Mouse (Mus musculus) adrenal gland, adult (tissue): ENCODE results near the gene Cd33.
A peak's percentile ranks its signal among the peaks of the same experiment; 100 is the strongest.

Source experiments
- DNase-seq, 2 experiments: peaks; one replicate each; pipeline ENCODE4 v3.0.0; 2022 to 2023; ENCODE audit warnings: low spot score in 1 of 2; ENCODE audit not compliant: inconsistent age in 2 of 2

Cd33 gene

DNA sequence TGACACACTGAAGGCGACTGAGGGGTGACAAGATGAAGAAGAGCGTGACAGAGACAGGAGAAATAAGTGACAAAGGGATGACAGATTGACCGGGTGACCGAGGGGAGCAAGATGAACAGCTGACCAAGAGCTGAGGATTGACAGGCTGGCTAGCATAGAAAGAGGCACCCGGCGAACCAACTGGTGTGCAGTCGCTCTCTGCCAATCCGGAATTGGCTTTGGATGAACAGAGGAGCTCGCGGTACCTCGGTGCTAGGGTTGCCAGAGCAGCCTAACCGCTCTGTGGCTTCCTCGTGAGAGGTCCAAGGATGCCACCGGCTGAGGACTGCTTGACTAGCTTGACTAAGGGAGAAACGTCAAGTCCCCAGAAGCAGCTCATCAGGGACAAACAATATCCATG, 25.9 kb downstream of the Cd33 start:
- DNase-seq: no peak

DNA sequence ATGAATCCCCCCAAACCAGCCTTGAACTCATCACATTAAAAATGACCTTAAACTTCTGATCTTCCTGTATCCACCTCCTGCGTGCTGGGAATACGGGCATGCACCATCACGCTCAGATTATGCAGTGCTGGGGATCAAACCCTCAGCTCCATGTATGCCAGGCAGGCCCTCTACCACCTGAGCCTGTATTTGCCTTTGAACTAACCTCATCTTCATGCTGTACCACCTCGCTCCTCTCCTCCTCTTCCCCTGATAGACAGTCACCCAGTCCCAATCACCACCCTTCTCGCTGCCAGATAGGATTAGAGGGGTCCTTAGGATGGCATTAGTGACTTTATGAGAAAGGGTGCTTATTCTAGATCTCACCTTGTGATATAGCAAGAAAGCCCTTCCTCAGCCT, 29.2 kb downstream of the Cd33 start:
- no peak for DNase-seq

DNA sequence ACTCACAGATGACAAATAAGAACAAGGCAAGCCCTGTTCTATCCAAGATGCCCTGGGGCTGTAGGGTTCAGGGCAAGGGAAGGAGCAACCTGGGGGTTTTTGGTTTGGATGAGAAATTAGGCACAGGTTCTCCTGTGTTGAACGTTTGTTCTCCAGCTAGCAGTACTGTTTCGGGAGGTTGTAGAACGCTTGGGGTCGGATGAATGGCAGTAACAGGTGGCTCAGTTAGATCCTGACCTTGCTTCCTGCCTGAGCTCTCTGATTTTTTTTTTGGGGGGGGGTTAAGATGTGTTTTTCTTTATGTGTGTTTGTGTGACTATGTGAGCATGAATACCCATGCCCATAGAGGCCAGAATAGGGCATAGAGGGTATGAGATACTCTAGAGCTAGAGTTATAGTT, 31.7 kb downstream of the Cd33 start:
- DNase-seq: no peak

DNA sequence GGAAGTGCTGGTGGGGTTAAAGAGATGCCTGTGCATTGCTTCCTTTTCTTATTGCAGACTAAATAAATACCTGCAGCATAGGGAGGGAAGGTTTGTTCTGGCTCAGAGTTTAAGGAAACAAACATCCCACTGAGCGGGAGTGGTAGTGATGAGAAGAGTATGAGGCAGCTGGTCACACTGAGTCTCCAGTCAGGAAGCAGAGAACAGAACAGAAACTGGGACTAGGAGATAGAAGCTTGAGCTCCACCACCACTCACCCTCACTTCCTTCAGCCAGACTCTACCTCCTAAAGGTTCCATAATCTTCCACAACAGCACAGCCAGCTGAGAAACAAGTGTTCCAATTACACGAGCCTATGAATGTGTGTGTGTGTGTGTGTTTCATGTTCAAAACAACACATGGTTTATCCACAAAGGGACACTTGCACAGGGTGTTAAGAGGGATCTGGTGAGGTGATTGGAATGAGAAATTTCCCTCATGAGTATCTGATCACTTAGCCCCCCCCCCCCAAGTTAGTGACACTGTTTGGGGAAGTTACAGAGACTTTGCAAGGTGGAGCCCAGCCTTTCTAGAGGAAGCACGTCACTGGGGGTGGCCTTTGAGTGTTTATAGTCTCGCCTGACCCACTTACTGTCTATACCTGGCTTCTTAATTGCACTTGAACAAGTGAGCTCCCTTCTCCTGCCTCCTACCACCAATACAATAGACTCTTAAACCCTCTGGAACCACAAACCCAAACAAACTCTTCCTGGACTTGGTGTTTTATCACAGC, 32.3 kb downstream of the Cd33 start:
- no peak for DNase-seq

DNA sequence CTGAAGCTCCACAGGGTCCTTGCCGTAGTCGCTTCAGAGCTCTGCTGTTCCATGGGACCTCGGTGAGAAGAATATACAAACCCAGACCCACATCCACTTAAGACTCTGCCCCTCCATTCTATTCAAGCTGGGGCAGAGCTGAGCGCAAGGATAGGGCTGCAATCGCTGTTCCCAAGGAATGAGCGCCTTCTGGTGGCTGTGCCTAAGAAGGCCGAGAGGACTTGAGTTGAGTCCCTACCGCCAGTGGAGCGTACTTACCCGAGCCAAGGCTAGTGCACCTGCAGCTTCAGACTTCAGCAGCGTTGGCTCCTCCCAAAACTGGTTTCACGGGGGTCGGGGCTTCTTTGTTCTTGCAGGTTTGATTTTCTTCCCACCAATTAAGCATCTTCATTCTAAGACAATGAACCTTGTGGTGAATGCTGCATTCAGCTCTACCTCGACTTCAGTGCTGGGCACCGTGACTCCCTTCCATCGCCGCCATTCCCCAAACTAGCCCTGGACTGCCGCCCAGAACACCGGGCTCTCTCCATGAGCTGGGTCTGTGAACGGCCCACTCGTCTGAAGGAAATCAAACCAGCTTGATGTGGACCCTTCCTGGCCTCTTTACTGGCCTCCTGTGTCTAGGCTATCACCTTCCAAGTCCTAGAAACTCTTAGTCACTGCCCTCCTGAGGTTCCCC, 48.7 kb downstream of the Cd33 start:
- DNase-seq: peak; percentile 53 to 77

DNA sequence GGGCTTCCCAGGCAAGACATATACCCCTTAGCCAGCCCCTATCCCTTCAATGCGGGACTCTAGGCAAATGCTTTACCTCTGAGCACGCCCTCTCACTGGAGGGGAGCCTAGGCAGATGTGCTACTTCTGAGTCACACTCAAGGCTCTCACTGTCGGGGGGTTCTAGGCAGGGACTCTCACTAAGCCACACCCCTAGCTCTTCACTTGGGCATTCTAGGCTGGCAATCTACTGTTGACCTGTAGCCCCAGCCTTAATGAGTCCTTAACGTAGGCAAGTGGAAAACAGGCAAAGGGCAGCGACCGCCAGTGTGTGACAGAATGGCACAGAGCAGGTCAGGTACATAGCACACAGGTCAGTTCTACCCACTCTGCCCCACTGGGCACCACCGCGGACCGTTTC, 53.4 kb downstream of the Cd33 start:
- DNase-seq: no peak

DNA sequence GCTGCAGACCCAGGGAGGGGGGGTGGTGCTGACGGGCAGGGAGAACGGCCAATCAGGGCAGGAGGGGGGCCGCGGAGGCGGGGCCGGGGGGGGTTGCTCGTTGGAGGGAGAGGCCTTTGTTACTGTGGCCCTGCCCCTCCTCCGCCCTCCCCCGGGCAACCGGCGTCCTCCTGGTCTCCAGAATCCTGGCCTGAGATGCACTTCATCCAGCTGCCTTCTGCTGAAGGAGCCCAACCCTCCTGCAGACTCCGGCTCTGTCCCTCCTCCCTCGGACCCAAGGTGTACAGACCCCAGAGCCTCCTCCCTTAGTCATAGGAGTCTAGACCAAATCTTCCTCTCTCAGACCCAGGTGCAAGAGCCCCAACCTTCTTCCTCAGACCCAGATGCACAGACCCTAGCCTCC, 54.0 kb downstream of the Cd33 start:
- peak; percentile 53 to 61 for DNase-seq

DNA sequence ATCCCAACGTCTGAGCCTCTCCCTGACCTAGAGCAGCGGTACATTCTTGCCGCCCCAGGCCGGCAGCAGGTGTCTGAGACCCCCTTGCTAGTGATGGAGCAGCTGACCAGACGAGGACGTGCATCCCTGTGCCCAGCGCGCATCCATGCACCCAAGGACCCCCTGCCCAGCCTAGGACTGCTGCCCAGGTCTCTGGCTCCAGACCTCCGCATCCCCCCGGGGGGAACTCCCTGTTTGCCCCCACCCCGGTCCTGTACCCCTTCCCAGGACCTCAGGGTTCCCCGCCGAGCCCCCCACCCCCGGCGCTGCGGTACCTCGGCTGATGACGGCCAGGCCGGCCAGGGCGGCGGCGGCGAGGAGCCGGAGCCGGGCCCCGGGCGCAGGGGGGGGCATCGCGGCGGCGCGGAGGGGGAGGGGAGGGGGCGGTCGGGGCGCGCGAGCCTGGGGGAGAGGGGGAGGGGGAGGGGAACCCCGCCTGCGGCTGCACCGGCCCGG, 54.5 kb downstream of the Cd33 start, which contains the start of gene Iglon5:
TSS of gene Iglon5 (minus strand) at position 445 of the 495 bp plus-strand sequence.
- DNase-seq: peak in 1 of 2 experiments; percentile 27

DNA sequence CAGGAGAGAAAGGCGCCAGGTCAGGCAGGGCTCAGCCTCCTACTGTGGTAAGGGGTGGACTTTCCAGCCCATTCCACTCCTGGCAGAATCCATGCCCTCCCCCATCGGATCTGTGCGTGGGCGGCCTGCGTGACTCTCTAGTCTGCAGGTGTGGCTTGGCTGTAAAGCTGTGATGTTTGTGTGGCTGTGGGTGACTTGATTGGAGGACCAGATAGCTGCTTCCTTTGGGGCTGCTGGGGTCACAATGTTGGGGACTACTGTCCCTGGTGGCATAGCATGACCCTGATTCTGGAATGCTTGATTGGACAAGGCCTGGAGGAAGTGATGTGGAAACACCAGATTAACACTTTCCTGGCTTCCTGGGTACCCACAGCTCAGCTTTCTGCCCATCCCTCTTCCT, 55.6 kb downstream of the Cd33 start:
- DNase-seq: no peak

DNA sequence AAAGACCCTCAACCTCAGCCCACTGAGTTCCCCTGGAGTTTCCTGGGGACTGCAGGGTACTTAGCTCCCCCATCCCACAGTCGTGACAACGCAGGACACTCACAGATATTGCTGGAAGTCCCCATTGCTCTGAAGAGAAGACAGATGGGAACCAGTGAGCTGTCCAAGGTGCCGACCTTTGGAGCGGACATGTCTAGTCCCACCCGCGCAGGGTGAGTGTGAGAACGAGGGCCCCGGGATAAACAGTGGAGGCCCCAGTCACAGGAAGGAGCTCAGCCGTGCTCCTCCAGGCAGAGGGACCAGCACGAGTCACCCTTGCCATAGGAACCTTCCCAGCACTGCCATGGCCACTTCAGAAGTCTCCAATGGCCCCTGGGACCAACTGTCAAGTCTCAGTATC, 61.0 kb downstream of the Cd33 start:
- peak in 1 of 2 experiments; percentile 42 for DNase-seq

DNA sequence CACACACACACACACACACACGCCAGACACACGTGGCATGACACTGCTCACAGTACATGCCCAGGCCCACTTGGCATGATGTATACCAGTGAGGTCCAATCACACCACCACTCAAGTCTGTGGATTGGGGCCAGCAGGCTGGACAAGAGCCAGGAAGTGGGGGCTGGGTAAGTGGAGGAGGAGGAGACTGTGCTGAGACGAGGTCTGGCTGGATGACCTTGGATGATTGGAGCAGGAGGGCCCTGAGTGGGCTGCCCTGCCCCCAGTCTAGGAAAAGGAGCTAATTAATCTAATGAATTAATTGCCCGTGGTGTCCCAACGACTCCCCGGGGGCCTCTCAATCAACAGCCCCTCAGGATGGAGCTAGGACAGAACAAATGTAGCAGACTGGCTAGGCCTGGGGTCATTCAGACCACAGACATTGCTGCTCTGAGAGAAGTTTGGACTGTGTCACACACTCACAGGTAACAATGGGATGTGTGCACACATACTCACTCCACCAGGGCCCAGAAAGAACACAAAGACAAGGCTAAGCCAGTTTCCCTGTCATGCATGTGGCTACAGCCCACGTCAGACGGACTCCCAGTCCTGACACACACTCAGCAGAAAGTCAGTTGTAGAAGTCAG, 62.0 kb downstream of the Cd33 start:
- peak in 1 of 2 experiments; percentile 56 for DNase-seq

DNA sequence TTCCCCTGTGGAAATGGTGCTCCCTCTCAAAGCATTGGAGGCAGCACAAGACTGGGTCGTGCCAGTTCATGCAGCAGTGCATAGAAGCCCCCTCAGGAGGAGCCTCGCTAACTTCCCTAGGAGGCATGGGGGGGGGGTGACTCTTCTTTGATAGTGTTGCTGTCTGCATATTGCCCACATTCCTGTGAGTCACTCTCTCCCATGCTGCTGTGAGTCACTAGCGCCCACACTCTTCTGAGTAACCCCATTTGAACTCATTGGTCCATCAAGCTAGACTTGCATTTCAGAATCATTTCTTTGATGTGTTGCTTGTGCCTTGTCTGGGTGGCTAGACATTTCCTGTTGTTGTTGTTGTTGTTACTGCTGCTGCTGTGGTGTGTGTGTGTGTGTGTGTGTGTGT, 63.0 kb downstream of the Cd33 start:
- DNase-seq: peak in 1 of 2 experiments; percentile 66

DNA sequence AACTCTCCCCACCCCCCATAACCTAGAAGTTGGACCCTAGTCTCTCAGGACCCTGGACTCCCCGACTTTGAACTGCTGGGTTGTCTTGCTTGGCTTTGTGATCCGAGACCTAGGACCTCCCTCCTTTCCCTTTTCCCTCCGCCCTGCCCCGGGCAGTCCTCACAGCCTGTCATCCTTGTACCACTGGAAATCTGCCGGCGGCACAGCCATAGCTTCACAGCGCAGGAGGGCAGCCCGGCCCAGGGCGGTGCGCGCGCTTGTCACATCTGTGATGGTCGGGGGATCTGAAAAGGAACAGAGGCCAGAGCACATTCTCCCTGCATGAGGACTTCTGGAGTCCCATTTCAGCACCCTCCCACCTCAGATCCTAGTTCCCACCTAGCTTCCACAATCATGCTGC, 67.9 kb downstream of the Cd33 start:
- no peak for DNase-seq

DNA sequence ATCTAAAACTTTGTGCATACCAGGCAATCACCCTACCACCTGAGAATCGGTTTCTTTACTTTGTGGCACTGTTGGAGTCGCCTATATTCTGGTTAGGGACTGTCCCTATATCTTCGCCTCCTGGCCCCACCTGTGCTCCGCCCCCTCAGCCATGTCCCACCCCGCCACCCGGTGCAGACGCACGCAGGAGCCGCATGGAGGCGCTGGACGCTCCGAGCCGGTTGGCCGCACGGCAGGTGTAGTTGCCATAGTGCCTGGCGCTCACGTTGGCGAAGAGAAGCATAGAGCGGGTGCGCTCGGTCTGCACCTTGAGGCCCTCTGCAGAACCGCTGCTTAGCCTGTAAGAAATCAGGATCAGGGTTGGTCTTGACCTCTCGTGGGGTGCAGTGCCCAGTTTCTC, 68.5 kb downstream of the Cd33 start:
- DNase-seq: no peak
